Mouse (Mus musculus): Measurements from ENCODE around the gene Ankrd22. TPM values are rescaled to one million over a fixed set of nuclear protein-coding genes. Genes with fewer than 3 reads are reported as not detected.

Gene Ankrd22
- polyA plus RNA-seq, 1 experiment from 2014 or later = 0.79 TPM

GRCm38 (mm10) chr19:34120107-34120731 lies 45.6 kb downstream of the Ankrd22 start:
- WGBS = 46% methylated on average over 3 of the region's 3 CpGs
- no peak for ATAC-seq (replicated peaks; ENCODE audit: extremely low read depth, insufficient read depth, low FRiP score)
- H3K4me2 ChIP-seq (ENCODE audit: low read depth, low read length) = no peak overlapping the region
- no peaks in the 10 kb centered on the region for H3K36me3 ChIP-seq (ENCODE audit: control insufficient read depth, insufficient read depth)
- no peaks in the 10 kb centered on the region for H3K9me3 ChIP-seq (replicated peaks; ENCODE audit: control insufficient read depth, low read length)
- no peaks in the 10 kb centered on the region for H3K27me3 ChIP-seq (ENCODE audit: control insufficient read depth, insufficient read depth, low read length)
- H3K4me3 ChIP-seq (ENCODE audit: low read length) = no peak overlapping the region
- H3K4me1 ChIP-seq (ENCODE audit: control insufficient read depth, insufficient read depth, low read length) = no peaks in the 10 kb centered on the region
- no peak overlapping the region for H3K27ac ChIP-seq (ENCODE audit: low read length)
- no peak overlapping the region for H3K9ac ChIP-seq (ENCODE audit: low read length)

GRCm38 (mm10) chr19:34119653-34120052 lies 46.2 kb downstream of the Ankrd22 start:
- Histone ChIP-seq H3K4me2 (ENCODE audit: low read depth, low read length) (no peak overlapping the region), H3K4me3 (ENCODE audit: low read length) (no peak overlapping the region), H3K27me3 (ENCODE audit: control insufficient read depth, insufficient read depth, low read length) (no peaks in the 10 kb centered on the region), H3K27ac (ENCODE audit: low read length) (no peak overlapping the region), H3K36me3 (ENCODE audit: control insufficient read depth, insufficient read depth) (no peaks in the 10 kb centered on the region), H3K9me3 (replicated peaks; ENCODE audit: control insufficient read depth, low read length) (no peaks in the 10 kb centered on the region), H3K9ac (ENCODE audit: low read length) (no peak overlapping the region), H3K4me1 (ENCODE audit: control insufficient read depth, insufficient read depth, low read length) (no peaks in the 10 kb centered on the region)
- ATAC-seq (replicated peaks; ENCODE audit: extremely low read depth, insufficient read depth, low FRiP score) = no peak
- WGBS = 49% methylated on average over 4 of the region's 4 CpGs

- Histone ChIP-seq H3K27me3 (ENCODE audit: control insufficient read depth, insufficient read depth, low read length) (no peaks in the 10 kb centered on the region), H3K36me3 (ENCODE audit: control insufficient read depth, insufficient read depth) (no peaks in the 10 kb centered on the region), H3K27ac (ENCODE audit: low read length) (no peak overlapping the region), H3K4me2 (ENCODE audit: low read depth, low read length) (no peak overlapping the region), H3K4me1 (ENCODE audit: control insufficient read depth, insufficient read depth, low read length) (no peaks in the 10 kb centered on the region), H3K9ac (ENCODE audit: low read length) (no peak overlapping the region), H3K4me3 (ENCODE audit: low read length) (no peak overlapping the region), H3K9me3 (replicated peaks; ENCODE audit: control insufficient read depth, low read length) (no peaks in the 10 kb centered on the region)
- WGBS = 73% methylated on average over 1 of the region's 1 CpGs
- no peak for ATAC-seq (replicated peaks; ENCODE audit: extremely low read depth, insufficient read depth, low FRiP score)
These were observed 46.8 kb downstream of the Ankrd22 start for GRCm38 (mm10) chr19:34119102-34119501.

GRCm38 (mm10) chr19:34104841-34105240 lies 61.0 kb downstream of the Ankrd22 start:
- H3K4me2 ChIP-seq (ENCODE audit: low read depth, low read length) = no peak overlapping the region
- no peaks in the 10 kb centered on the region for H3K27me3 ChIP-seq (ENCODE audit: control insufficient read depth, insufficient read depth, low read length)
- no peaks in the 10 kb centered on the region for H3K36me3 ChIP-seq (ENCODE audit: control insufficient read depth, insufficient read depth)
- no peaks in the 10 kb centered on the region for H3K4me1 ChIP-seq (ENCODE audit: control insufficient read depth, insufficient read depth, low read length)
- WGBS = 84% methylated on average over 3 of the region's 3 CpGs
- H3K27ac ChIP-seq (ENCODE audit: low read length) = no peak overlapping the region
- H3K9me3 ChIP-seq (replicated peaks; ENCODE audit: control insufficient read depth, low read length) = no peaks in the 10 kb centered on the region
- ATAC-seq (replicated peaks; ENCODE audit: extremely low read depth, insufficient read depth, low FRiP score) = no peak
- no peak overlapping the region for H3K9ac ChIP-seq (ENCODE audit: low read length)
- H3K4me3 ChIP-seq (ENCODE audit: low read length) = no peak overlapping the region

- ATAC-seq (replicated peaks; ENCODE audit: extremely low read depth, insufficient read depth, low FRiP score) = no peak
- no peaks in the 10 kb centered on the region for H3K4me1 ChIP-seq (ENCODE audit: control insufficient read depth, insufficient read depth, low read length)
- H3K36me3 ChIP-seq (ENCODE audit: control insufficient read depth, insufficient read depth) = no peaks in the 10 kb centered on the region
- H3K9me3 ChIP-seq (replicated peaks; ENCODE audit: control insufficient read depth, low read length) = no peaks in the 10 kb centered on the region
- no peaks in the 10 kb centered on the region for H3K27me3 ChIP-seq (ENCODE audit: control insufficient read depth, insufficient read depth, low read length)
- H3K4me3 ChIP-seq (ENCODE audit: low read length) = no peak overlapping the region
- H3K4me2 ChIP-seq (ENCODE audit: low read depth, low read length) = no peak overlapping the region
- no peak overlapping the region for H3K9ac ChIP-seq (ENCODE audit: low read length)
- no peak overlapping the region for H3K27ac ChIP-seq (ENCODE audit: low read length)
- 81% methylated on average over 7 of the region's 7 CpGs for WGBS
These were observed 64.0 kb downstream of the Ankrd22 start for GRCm38 (mm10) chr19:34101888-34102287.

GRCm38 (mm10) chr19:34100633-34101032 lies 65.2 kb downstream of the Ankrd22 start, which contains the start of gene Lipm:
Gene Lipm (plus strand): TSS chr19:34100933.
- no peak within 1 kb of the TSS for H3K4me2 ChIP-seq (ENCODE audit: low read depth, low read length)
- 82% methylated on average over 4 of the region's 4 CpGs for WGBS
- ATAC-seq (replicated peaks; ENCODE audit: extremely low read depth, insufficient read depth, low FRiP score) = no peak
- H3K27me3 ChIP-seq (ENCODE audit: control insufficient read depth, insufficient read depth, low read length) = no peaks in the 10 kb centered on the region
- H3K9ac ChIP-seq (ENCODE audit: low read length) = no peak within 1 kb of the TSS
- H3K4me1 ChIP-seq (ENCODE audit: control insufficient read depth, insufficient read depth, low read length) = no peaks in the 10 kb centered on the region
- no peak within 1 kb of the TSS for H3K4me3 ChIP-seq (ENCODE audit: low read length)
- H3K27ac ChIP-seq (ENCODE audit: low read length) = no peak within 1 kb of the TSS
- no peaks in the 10 kb centered on the region for H3K36me3 ChIP-seq (ENCODE audit: control insufficient read depth, insufficient read depth)
- no peaks in the 10 kb centered on the region for H3K9me3 ChIP-seq (replicated peaks; ENCODE audit: control insufficient read depth, low read length)

- no peaks in the 10 kb centered on the region for H3K36me3 ChIP-seq (ENCODE audit: control insufficient read depth, insufficient read depth)
- no peaks in the 10 kb centered on the region for H3K9me3 ChIP-seq (replicated peaks; ENCODE audit: control insufficient read depth, low read length)
- H3K9ac ChIP-seq (ENCODE audit: low read length) = no peak overlapping the region
- 66% methylated on average over 1 of the region's 1 CpGs for WGBS
- H3K27me3 ChIP-seq (ENCODE audit: control insufficient read depth, insufficient read depth, low read length) = no peaks in the 10 kb centered on the region
- no peak overlapping the region for H3K4me3 ChIP-seq (ENCODE audit: low read length)
- H3K27ac ChIP-seq (ENCODE audit: low read length) = no peak overlapping the region
- no peak for ATAC-seq (replicated peaks; ENCODE audit: extremely low read depth, insufficient read depth, low FRiP score)
- H3K4me1 ChIP-seq (ENCODE audit: control insufficient read depth, insufficient read depth, low read length) = no peaks in the 10 kb centered on the region
- no peak overlapping the region for H3K4me2 ChIP-seq (ENCODE audit: low read depth, low read length)
These were observed 69.6 kb downstream of the Ankrd22 start for GRCm38 (mm10) chr19:34096228-34096627.

- Histone ChIP-seq H3K36me3 (ENCODE audit: control insufficient read depth, insufficient read depth) (no peaks in the 10 kb centered on the region), H3K4me2 (ENCODE audit: low read depth, low read length) (no peak overlapping the region), H3K27ac (ENCODE audit: low read length) (no peak overlapping the region), H3K9ac (ENCODE audit: low read length) (no peak overlapping the region), H3K27me3 (ENCODE audit: control insufficient read depth, insufficient read depth, low read length) (no peaks in the 10 kb centered on the region), H3K4me1 (ENCODE audit: control insufficient read depth, insufficient read depth, low read length) (no peaks in the 10 kb centered on the region), H3K4me3 (ENCODE audit: low read length) (no peak overlapping the region), H3K9me3 (replicated peaks; ENCODE audit: control insufficient read depth, low read length) (no peaks in the 10 kb centered on the region)
- no peak for ATAC-seq (replicated peaks; ENCODE audit: extremely low read depth, insufficient read depth, low FRiP score)
- WGBS = 64% methylated on average over 5 of the region's 5 CpGs
These were observed 70.5 kb downstream of the Ankrd22 start for GRCm38 (mm10) chr19:34095381-34095780.

GRCm38 (mm10) chr19:34089011-34089680 lies 76.7 kb downstream of the Ankrd22 start:
- H3K36me3 ChIP-seq (ENCODE audit: control insufficient read depth, insufficient read depth) = no peaks in the 10 kb centered on the region
- no peak overlapping the region for H3K4me2 ChIP-seq (ENCODE audit: low read depth, low read length)
- no peaks in the 10 kb centered on the region for H3K9me3 ChIP-seq (replicated peaks; ENCODE audit: control insufficient read depth, low read length)
- ATAC-seq (replicated peaks; ENCODE audit: extremely low read depth, insufficient read depth, low FRiP score) = no peak
- no peak overlapping the region for H3K4me3 ChIP-seq (ENCODE audit: low read length)
- WGBS = 83% methylated on average over 3 of the region's 3 CpGs
- no peak overlapping the region for H3K9ac ChIP-seq (ENCODE audit: low read length)
- no peak overlapping the region for H3K27ac ChIP-seq (ENCODE audit: low read length)
- H3K4me1 ChIP-seq (ENCODE audit: control insufficient read depth, insufficient read depth, low read length) = no peaks in the 10 kb centered on the region
- H3K27me3 ChIP-seq (ENCODE audit: control insufficient read depth, insufficient read depth, low read length) = no peaks in the 10 kb centered on the region

Measured in heart, embryonic 16.5 days (tissue).